Mouse (Mus musculus) CD4-positive helper T cell, adult 2 months (primary cell): ENCODE measurements around the gene Rtkn.
A peak's percentile ranks its signal among the peaks of the same experiment; 100 is the strongest.

Source experiments
- DNase-seq: peaks from one replicate; pipeline ENCODE4 v3.0.0-alpha.2; 2012; ENCODE audit warnings: low read depth, missing footprints, low spot score

Rtkn gene

DNA sequence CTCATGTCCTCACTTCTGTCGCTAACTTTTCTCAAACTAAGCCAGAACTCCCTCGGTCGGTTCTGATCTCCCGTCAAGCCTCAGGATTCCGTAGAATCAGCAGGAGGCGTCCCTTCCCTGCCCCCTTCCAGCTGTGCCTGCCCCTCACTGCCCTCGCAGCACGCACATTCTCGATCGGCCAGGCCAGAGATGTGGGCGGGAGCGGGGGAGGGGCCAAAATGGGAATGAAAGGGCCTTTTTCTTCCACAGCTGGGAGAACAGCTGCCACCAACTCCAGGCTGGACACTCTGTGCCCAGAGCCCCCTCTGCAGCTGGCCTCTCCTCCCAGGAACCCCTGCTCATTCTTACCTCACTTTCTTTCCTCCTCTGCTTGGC lies 2.3 kb downstream of the Rtkn start:
- no peak for DNase-seq

DNA sequence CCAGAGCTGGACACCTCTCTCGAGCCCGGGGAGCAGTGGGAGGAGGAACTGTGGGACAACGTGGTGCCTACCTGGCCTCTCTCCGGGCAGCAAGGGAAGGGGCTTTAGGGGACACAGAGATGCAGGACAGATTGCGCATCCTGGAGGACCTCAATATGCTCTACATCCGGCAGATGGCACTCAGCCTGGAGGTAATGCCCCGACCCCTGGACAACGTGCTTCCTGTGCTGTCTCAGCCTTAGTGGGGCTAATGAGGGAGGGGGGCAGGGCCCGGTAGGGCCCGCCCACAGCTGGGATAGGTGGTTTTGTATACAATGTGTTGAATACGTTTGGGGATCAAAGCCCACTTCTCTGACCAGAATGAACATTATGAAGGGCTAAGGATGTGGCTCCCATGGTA lies 2.8 kb downstream of the Rtkn start:
- no peak for DNase-seq

DNA sequence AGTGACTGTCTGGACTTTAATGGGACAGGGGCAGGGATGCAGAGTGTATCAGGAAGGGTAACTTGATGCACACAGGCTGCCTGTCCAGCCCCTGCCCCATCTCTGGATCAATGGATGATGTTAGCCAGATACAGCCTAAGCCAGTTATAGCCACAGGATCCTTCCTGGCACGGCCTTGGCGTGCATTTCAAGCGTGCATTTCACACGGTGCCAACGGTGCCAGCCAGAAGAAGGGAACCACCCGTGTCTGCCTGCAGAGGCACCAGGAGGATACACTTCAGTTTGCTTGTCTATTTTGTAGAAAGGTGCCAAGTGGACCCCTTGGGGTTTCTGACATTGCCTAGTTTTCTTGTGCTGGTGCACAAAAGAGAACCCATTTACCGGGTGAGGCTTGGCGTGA lies 4.8 kb downstream of the Rtkn start:
- no peak for DNase-seq

DNA sequence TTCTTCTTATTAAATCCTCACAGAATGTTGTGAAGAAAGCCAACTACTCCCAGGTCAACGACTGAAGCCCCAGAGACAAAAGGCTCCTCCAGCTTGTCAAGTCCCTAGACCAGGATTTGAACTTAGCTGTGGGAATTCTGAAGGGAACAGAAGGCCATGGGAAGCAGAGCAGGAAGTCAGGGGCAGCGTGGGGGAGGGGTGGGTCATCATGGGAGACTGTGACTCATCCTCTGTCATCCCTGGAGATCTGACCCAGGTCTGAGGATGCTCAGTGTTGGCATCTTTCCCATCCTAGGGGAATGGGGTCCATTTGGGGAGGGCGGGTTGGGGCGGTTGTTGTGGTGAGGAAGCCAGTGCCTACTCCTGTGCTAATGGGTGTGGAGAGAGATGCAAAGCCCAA lies 6.4 kb downstream of the Rtkn start:
- no peak for DNase-seq

DNA sequence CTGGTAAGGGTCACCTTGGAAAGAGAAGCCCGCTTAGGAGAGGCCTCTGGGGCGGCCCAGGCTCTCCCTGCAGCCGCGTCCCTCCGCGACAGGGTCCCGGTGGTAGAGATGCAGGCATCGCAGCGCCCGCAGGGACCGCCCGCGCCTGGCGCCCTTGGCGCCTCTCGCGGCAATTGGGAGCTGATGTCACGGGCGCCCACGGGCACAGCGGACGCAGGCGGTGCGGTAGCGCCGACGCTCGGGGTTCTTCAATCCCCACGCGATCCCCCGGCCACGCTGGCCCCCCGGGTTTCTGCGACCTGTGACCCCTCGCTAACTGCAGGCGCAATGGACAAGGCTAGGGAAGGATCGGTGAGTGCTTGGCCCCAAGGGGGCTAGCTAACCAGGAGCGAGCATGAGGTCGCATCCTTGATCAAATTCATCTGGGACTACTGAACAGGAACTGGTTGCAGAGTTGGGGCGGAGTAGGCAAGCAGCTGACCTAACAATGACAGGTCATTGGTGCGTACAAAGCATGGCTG lies 7.0 kb downstream of the Rtkn start:
- DNase-seq: no peak

DNA sequence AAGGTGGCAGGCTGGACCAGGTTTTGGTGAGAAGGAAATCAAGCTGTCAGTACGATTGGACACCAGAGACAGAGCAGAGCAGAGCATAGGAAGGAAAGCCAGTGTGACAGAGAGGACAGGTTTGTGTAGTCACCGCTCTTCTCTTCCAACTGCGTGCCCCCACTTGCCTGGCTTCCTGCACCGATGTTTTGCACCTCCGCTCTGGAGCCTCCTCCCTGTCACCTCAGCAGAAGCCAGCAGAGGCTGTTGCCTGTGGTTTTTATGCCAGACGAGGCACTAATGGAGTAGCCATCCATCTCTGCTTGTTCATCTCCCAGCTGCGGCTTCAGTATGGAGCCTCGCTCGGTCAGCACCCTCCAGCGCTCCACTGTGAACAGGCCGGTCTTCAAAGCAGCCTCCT lies 7.6 kb downstream of the Rtkn start:
- DNase-seq: no peak

DNA sequence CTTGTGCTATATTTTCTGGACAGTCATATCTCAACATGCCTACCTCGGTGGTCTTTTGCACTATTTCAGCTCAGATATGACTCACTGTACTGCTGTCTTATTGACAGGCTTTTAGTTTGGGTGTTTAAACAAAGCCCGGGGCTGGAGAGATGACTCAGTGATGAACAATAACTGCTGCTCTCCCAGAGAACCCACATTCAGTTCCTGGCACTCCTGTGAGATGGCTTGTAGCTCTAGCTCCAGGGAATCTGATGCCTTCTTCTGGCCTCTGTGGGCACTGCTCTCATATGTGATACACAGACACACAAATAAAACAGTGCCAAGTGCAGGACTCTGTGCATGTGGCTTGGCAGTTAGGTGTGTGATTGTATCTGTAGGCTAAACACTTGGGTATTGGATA lies 9.9 kb downstream of the Rtkn start:
- DNase-seq: no peak

DNA sequence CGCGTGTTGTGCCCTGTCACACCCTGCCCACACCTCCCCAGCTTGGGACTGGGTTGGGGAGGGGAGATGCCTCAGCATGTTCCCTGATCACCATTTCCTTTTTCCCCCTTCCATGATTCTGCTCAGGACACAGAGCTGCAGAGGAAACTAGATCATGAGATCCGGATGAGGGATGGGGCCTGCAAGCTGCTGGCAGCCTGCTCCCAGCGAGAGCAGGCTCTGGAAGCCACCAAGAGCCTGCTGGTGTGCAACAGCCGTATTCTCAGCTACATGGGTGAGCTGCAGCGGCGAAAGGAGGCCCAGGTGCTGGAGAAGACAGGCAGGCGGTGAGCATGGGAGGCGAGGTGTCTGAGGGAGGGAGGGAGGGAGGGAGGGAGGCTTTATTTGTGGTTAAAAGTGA lies 10.5 kb downstream of the Rtkn start:
- DNase-seq: no peak

DNA sequence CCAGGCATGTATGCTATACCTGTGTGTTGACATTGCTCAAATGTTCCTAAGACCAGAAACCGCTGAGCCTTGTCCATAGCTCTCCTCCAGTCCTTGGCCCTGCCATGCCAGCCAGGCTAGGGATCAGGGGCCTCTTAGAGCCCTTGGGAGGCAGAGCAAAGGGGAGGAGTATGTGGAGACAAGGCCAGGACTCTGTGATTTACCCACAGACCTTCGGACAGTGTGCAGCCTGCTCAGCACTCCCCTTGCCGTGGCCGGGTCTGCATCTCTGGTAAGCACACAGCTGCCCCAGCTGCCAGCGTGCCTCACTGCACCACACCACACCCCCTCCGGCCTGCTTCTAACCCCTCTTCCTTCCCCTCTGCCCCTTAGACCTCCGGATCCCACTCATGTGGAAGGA lies 12.0 kb downstream of the Rtkn start:
- no peak for DNase-seq

DNA sequence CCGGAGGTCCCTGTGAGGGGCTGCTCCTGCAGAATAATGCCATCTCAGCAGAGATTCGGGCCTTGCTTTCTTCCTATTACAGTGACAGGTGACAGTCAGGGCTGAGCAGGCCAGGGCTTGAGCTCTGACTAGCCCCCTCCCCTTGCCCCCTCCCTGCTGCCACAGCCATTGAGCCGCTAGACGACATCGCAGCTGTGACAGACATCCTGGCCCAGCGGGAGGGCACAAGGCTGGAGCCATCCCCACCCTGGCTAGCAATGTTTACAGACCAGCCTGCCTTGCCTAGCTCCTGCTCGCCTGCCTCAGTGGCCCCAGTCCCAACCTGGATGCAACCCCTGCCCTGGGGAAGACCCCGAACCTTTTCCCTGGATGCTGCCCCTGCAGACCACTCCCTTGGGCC lies 16.5 kb downstream of the Rtkn start:
- DNase-seq: no peak

DNA sequence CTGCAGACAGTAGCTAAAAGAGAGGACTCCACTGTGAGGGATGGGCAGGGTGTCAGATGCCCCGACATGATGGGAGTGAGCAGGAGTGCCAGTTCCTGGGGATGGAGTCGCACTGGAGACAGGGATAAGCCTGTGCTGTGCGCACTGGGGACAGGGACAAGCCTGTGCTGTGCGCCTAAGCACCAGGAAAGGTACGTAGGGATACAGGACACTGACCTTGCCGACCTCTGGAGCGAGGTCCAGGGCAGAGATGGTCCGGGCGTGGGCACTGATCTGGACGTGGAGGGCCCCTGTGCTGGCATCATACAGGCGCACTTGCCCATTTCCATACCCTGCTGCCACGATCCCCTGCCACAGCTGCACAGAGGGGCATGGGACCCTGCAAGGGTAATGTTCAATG lies 17.8 kb downstream of the Rtkn start:
- no peak for DNase-seq

DNA sequence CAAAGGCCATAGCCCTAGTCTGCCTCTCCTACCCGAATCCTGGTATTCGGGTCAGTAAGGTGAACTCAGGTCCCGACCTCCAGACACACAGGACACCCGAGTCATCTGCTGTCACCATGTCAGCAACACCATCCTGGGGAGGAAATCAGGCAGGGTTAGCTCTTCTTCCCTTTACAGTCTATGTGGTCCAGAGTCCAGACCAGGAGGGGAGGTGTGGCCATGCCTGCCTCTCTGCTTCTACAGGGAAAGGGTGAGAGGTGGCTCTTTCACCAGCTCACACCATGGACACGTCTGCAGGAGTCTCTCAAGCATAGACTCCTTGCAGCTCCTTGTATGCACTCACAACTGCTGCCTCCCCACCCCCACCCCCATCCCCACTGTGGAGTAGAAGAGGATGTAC lies 18.2 kb downstream of the Rtkn start:
- no peak for DNase-seq

DNA sequence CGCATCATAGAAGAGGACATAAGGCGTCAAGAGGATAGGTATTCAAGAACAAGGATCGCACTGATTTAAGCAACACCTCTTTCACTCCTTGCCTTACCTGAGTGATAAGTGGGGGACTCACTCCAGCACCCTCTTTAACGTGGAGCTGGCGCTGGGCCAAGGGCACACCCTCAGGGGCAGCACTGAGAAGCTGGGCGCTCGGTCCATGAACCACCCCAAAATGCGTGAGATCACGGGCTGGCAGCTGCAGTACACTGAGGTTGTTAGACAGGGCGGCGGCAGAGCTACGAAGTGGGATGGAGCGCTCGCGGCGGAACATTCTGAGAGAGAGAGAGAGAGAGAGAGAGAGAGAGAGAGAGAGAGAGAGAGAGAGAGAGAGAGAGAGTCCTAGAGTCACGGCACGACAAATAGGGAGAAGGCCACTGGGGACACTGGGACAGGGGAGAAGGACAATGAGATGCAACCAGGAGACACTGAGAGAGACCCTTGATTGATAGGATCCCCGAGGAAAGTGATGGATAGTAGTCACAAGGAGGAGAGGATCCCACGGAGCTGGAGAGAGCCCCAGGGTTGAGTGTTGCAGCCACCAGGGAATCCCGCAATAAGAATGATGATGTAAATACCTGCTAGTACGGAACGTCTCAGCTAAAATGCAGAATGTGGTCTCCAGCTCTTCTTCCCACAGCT lies 20.4 kb downstream of the Rtkn start:
- DNase-seq: peak; percentile 21

DNA sequence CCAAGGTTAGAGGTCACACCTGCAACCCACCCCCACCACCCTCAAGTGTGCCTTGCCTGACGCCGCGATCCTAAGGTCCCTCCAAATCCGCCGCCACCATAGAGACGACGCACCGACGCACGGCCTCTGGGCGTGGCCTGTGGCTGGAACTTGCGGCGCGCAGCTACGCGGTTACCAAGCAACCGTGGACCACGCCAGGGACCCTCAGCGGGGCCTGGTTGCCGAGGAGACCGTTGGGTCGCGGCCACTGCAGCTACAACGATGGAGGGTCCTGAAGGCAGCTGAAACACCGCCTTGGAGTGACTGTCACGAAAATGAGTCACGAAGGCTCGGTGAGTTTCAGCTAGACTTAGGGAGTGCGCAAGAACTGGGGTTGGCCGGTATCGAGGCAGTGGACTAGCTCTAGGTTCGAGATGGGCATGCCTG lies 21.0 kb downstream of the Rtkn start, which contains the start of the genes Wdr54 and 1700003E16Rik:
Gene Wdr54 (minus strand): TSS at position 139 of the 426 bp plus-strand sequence.
Gene 1700003E16Rik (plus strand): TSS at position 146 of the 426 bp plus-strand sequence.
- peak; percentile 68 for DNase-seq

DNA sequence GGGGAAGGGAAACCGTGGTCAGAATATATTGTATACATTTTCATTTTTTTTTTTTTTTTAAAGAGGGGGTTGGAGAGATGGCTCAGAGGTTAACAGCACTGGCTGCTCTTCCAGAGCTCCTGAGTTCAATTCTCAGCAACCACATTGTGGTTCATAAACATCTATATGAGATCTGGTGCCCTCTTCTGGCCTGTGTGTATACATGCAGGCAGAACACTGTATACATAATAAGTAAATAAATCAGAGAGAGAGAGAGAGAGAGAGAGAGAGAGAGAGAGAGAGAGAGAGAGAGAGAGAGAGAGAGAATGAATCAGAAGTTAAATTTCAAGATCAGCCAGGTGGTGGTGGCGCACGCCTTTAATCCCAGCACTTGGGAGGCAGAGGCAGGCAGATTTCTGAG lies 24.2 kb downstream of the Rtkn start:
- DNase-seq: peak; percentile 76

DNA sequence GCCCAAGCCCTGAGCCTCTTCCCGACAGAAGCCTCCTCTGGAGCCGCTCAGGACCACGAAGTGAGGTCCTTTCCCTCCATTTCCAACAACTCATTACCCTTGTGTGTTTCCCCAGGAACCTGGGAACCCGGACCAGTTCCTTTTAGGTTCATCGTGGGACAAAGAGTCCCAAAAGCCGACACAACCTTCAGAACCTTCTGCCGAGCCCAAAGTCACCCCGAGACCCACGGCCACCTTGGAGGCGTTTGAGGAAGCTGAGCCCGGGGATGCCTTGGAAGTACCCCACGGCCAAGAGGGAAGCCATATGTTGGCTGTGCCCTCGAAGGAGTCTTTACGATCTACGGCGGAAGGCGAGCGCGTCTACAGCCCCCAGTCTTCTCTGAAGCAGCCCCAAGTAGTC lies 26.2 kb downstream of the Rtkn start:
- no peak for DNase-seq

DNA sequence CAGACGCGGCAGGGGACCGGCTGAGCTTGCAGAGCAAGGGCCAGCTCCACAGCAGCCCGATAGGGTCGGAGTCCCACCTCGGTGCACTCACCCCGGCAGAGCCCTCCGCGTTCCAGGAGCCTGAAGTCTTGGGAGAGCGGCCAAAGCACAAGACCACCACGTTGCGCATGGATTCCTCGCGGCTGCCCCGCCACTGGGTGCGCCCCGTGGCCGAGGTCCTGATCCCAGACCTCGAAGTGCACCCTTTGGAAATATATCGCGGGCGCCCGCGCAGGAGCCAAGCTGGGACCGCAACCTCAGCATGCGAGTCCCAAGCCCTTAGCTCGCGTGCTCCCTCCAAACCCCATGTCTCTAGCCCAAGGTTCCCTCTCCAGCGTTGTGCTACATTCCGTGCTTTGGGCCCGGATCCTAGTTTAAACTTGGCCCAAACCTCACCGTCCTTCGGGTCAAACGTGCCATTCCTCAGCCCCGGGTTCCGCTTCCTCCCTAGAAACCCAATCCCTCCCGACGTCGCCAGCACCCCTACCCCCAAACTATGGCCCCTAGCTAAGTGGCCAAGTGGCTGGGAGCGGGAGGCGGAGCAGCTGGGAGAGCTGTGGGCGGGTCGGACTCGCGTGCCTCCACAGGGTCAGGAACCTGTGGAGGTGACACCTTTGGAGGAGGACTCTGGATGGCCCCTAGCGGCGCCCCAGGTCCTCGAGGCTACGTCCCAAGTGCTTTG lies 26.8 kb downstream of the Rtkn start:
- peak; percentile 32 for DNase-seq

DNA sequence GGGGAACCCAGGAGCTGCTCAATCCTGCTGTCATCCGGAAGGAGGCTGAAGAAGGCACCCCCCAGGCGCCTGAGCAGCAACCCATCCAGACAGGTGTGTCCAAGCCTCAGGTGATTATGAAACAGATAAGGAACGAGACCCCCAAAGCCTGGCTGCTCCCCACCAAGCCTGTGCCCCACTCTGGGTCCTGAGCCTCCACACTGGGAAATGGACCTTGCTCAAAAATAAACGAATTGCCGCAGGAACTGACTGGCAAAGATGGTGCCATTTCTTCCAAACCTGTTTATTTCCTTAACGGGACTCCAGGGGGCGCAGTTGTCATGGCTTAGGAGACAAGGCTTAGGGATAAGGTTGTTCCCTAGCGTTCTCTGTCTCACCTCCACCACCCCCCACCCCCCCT lies 27.4 kb downstream of the Rtkn start:
- peak; percentile 65 for DNase-seq

DNA sequence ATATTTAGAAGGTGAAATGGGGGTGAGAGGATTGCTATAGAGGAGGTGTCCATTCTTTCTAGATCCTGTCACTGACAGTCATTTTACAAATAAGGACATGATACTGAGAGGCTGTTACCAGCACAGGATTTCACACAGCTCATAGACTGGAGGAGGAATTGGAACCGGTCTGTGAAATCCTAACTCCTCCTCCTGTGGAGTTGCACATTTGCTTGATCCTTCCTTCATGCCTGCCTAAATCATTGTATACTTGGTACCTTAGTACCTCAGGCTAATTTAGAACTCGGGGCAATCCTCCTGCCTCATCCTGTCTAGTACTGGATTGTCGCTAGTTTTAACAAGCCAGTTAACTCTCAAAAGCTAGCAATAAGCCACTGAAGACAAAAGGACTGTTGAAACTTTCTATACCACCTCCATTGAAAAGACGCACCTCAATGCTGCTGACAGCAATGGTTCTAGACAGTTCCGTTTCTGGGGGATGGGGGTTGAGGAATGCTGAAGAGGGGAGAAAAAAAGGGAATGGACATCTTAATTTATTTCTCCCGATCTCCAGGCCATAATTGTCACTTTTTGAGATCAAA lies 29.9 kb downstream of the Rtkn start:
- DNase-seq: no peak

DNA sequence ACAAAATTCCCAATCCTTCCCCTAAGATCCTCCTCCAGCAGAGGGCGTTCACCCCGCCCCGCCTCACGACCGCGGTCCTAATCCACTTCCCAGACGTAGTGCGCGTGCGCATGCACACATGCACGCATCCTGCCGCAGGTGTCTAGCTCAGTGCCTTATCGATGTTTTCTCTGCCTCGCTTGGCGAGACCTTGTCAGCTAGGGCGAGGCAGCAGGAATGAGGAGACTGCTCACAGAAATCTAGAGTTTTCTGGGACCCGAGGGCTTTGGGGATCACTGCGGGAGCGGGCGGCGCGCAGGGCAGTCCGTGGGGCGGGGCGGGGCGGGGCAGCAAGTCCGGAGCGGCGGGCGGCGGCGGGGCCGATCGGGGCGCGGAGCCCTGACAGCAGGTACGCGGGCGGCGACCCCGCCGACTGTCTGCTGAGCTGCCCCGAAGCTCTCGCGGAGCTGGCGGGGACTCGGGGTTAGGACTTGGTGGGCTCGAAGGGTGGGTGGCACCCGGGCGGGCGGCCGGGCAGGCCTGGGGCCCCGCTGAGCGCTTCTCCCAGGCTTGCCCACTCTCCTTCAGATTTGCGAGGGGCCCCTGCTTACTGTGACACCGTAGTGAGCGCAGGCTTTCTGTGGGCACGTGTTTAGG lies 30.5 kb downstream of the Rtkn start, which contains the start of gene Dctn1:
Gene Dctn1 (plus strand): TSS at position 314 of the 636 bp plus-strand sequence.
- peak; percentile 94 for DNase-seq

DNA sequence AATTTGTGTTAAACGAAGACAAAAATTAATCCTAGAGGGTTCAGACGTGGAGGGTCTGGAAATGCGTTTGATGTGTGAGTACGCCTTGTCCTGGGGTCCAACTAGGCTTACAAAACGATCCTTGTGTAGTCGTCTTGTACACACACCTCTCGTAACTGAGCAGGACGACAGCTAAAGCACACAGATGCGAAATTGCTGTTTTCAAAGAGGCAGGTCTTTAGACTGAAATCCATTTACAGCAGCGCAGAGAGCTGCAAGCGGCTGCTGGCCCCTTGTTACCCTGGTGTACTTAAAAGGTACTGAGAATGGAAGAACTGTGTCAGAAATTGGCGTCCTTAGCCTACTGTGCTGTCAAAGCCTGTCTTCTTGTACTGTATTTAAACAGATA lies 31.0 kb downstream of the Rtkn start:
- DNase-seq: peak; percentile 56

DNA sequence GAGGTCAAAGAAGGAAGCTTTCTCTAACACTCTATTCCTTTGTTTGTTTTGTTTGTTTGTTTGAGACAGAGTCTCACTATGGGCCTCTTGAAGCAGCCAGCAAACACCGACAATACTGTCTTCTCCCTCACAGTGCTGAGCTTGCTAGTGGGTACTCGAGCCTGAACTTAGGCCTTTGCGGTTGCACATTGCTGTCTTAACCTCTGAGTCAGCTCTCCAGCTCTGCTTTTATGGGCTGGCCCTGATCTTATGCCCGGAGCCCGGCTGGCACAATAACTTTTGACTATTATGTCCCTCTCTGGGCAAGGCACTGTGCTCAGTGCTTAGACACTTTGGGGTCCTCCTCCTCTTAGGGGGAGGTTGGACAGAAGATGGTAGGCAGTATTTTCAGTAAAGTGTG lies 34.6 kb downstream of the Rtkn start:
- DNase-seq: no peak
